Mouse (Mus musculus) E14TG2a.4 (cell line): Measurements from ENCODE around the gene E430018J23Rik.

ENCODE experiments used
- CTCF ChIP-seq: conservative IDR thresholded peaks from 2 replicates; pipeline ENCODE4 v1.5.1; 2014; ENCODE audit warnings: low read length
- NANOG ChIP-seq: IDR thresholded peaks from 2 replicates; pipeline ENCODE4 v1.6.1; 2014; ENCODE audit warnings: borderline replicate concordance, low read length, mixed read lengths
- POU5F1 ChIP-seq: IDR thresholded peaks from 2 replicates; pipeline ENCODE4 v1.6.1; 2014; ENCODE audit warnings: low read length, borderline replicate concordance

GRCm38 (mm10) chr7:127357871-127358270, 35.6 kb downstream of the E430018J23Rik start:
- TF ChIP-seq CTCF (no peak), NANOG (no peak), POU5F1 (no peak)
